Mouse (Mus musculus): ENCODE measurements around the gene Gm14137. TPM values are rescaled to one million over a fixed set of nuclear protein-coding genes. Genes with fewer than 3 reads are reported as not detected.

Gene Gm14137
- not detected in 2 replicates for polyA plus RNA-seq (2012; ENCODE audit: insufficient read depth, insufficient read length, low replicate concordance, missing spikeins)

- H3K27ac ChIP-seq (ENCODE audit: insufficient read depth, low read depth, low read length), result peak within 1 kb of the TSS; percentile 76
- TF ChIP-seq CTCF (IDR thresholded peaks at IDR 0.05; ENCODE audit: insufficient read depth, low read depth, low read length) (no peak), POLR2A (IDR thresholded peaks at IDR 0.05; ENCODE audit: insufficient read depth, low read depth, low read length) (no peak)
- H3K4me3 ChIP-seq (ENCODE audit: insufficient read depth, low read depth, low read length), result no peak within 1 kb of the TSS
- H3K4me1 ChIP-seq (ENCODE audit: control insufficient read depth, insufficient read depth, low read length), result peaks cover 57% of the 10 kb centered on the region
- 14% methylated on average over 8 of the region's 8 CpGs for WGBS
Observed at GRCm38 (mm10) chr2:119173991-119174651, at the start of gene Gm14137. Gene Gm14137 (plus strand): TSS chr2:119174509.

DNA sequence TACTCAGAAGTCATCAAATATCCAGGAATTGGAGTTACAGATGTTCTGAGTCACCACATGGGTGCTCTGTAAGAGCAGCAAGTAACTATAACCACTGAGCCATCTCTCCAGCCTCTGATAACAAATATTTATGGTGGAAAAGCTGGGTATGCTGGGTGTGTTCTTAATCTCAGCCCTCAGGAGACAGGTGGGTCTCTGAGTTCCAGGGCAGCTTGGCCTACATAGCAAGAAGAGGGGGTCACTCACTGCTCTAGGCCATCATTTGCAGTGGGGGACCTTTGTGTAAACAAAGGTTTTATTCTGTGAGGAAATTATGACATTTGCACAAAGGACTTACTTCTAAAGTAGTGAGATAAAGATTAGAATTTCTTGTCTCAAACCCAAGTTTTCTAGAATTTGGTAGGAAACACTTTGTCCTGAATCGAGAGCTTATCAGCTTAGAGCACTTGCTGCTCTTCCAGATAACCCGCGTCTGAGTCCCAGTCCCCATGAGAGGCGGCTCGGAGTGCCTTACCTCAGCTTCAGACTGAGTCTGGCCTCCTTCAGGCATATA lies 37.9 kb upstream of the Gm14137 start:
- WGBS, result 84% methylated on average over 5 of the region's 5 CpGs
- no peak for TF ChIP-seq CTCF (IDR thresholded peaks at IDR 0.05; ENCODE audit: insufficient read depth, low read depth, low read length)
- TF ChIP-seq POLR2A (IDR thresholded peaks at IDR 0.05; ENCODE audit: insufficient read depth, low read depth, low read length), result no peak
- no peaks in the 10 kb centered on the region for H3K4me1 ChIP-seq (ENCODE audit: control insufficient read depth, insufficient read depth, low read length)
- no peak overlapping the region for H3K27ac ChIP-seq (ENCODE audit: insufficient read depth, low read depth, low read length)
- H3K4me3 ChIP-seq (ENCODE audit: insufficient read depth, low read depth, low read length), result no peak overlapping the region

GRCm38 (mm10) chr2:119145199-119145598 lies 29.1 kb upstream of the Gm14137 start:
- 88% methylated on average over 2 of the region's 2 CpGs for WGBS
- no peak overlapping the region for H3K27ac ChIP-seq (ENCODE audit: insufficient read depth, low read depth, low read length)
- H3K4me3 ChIP-seq (ENCODE audit: insufficient read depth, low read depth, low read length), result no peak overlapping the region
- no peak for TF ChIP-seq POLR2A (IDR thresholded peaks at IDR 0.05; ENCODE audit: insufficient read depth, low read depth, low read length)
- no peak for TF ChIP-seq CTCF (IDR thresholded peaks at IDR 0.05; ENCODE audit: insufficient read depth, low read depth, low read length)
- H3K4me1 ChIP-seq (ENCODE audit: control insufficient read depth, insufficient read depth, low read length), result no peaks in the 10 kb centered on the region

DNA sequence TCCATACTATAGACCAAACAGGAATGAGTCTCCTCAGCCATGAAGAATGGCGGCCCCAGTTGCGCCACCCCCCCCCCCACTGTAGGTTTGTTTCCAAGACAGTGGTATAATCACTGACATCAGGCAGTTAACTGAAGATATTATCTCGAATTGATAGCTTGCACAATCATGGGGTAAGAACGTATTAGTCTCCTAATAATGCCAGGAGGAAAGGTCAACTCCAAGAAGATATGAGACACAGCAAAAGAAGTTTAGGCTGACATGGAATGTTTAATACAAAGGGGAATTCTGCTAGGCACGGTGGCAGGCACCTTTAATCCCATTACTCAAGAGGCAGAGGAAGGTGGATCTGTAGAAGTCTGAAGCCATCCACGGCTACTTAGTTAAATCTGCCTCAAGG lies 27.9 kb upstream of the Gm14137 start:
- TF ChIP-seq POLR2A (IDR thresholded peaks at IDR 0.05; ENCODE audit: insufficient read depth, low read depth, low read length) (no peak), CTCF (IDR thresholded peaks at IDR 0.05; ENCODE audit: insufficient read depth, low read depth, low read length) (no peak)
- Histone ChIP-seq H3K4me1 (ENCODE audit: control insufficient read depth, insufficient read depth, low read length) (no peaks in the 10 kb centered on the region), H3K4me3 (ENCODE audit: insufficient read depth, low read depth, low read length) (no peak overlapping the region), H3K27ac (ENCODE audit: insufficient read depth, low read depth, low read length) (no peak overlapping the region)
- WGBS, result 79% methylated on average over 6 of the region's 6 CpGs

DNA sequence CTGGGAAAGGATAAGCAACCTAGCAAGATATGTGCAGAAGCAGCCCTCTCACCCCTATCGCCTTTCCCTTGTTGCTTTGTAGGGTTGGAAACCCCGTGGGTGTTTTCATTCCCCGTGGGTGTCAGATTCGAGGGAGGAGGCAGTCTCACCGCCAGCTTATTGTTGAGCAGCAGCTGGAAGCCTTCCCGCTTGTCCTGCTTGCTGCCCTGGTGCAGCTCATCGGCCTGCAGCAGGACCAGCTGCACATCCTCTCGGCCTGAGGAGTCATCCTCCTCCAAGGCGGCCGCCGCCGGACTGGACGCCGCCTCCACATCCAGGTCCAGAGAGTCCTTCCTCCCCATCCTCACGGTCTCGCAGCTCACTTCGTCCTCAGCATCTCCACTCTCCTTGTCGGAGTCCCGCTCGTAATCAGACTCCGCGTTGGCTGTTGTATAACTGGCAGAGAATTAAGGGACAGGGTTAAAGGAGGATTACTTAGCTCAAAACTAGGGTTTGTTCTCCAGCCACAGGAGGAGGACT lies 27.1 kb upstream of the Gm14137 start:
- H3K4me3 ChIP-seq (ENCODE audit: insufficient read depth, low read depth, low read length), result no peak overlapping the region
- TF ChIP-seq POLR2A (IDR thresholded peaks at IDR 0.05; ENCODE audit: insufficient read depth, low read depth, low read length), result no peak
- TF ChIP-seq CTCF (IDR thresholded peaks at IDR 0.05; ENCODE audit: insufficient read depth, low read depth, low read length), result no peak
- WGBS, result 74% methylated on average over 22 of the region's 22 CpGs
- H3K27ac ChIP-seq (ENCODE audit: insufficient read depth, low read depth, low read length), result no peak overlapping the region
- H3K4me1 ChIP-seq (ENCODE audit: control insufficient read depth, insufficient read depth, low read length), result no peaks in the 10 kb centered on the region

DNA sequence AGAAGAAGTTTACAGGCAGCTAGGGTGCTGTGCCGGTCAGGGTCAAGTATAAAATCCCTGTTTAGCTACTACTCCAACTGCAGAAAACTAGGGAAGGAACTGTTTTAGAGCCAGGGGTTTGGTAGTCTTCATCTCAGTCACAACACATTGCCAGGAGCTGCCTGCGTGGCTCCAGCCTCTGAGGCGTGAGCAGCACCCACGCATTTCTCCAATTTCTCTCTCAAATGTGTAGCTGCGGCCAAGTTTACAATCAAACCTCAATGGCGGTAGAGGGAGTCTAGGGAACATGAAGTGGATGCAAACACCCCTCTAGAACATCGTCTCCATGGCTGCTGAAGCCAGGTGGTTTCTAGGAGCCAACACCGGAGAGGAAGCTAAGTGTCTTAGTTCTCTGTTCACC lies 26.5 kb upstream of the Gm14137 start:
- WGBS, result 71% methylated on average over 8 of the region's 8 CpGs
- Histone ChIP-seq H3K27ac (ENCODE audit: insufficient read depth, low read depth, low read length) (no peak overlapping the region), H3K4me3 (ENCODE audit: insufficient read depth, low read depth, low read length) (no peak overlapping the region), H3K4me1 (ENCODE audit: control insufficient read depth, insufficient read depth, low read length) (no peaks in the 10 kb centered on the region)
- TF ChIP-seq CTCF (IDR thresholded peaks at IDR 0.05; ENCODE audit: insufficient read depth, low read depth, low read length), result no peak
- no peak for TF ChIP-seq POLR2A (IDR thresholded peaks at IDR 0.05; ENCODE audit: insufficient read depth, low read depth, low read length)

DNA sequence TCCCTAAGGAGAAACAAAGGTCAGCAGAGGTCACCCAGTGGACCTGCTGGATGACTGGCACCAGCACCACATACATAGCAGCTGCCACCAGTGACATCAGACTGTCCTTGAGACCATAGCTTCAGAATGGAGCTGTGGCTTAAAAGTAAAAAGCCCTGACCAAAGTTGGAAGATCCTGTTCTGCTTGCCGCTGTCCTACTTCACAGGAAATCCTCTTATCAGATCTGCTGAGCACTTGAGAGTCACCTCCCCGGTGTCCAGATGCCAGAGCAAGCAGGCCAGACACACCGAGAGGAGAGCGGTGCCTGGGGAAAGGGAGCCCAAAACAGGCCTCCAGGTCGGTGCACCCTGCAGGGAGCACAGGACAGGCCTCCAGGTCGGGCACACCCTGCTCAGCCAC lies 22.1 kb upstream of the Gm14137 start:
- WGBS, result 94% methylated on average over 6 of the region's 6 CpGs
- TF ChIP-seq POLR2A (IDR thresholded peaks at IDR 0.05; ENCODE audit: insufficient read depth, low read depth, low read length) (no peak), CTCF (IDR thresholded peaks at IDR 0.05; ENCODE audit: insufficient read depth, low read depth, low read length) (no peak)
- H3K4me1 ChIP-seq (ENCODE audit: control insufficient read depth, insufficient read depth, low read length), result peaks cover 6% of the 10 kb centered on the region; the same call in 1 of the 2 replicates
- H3K4me3 ChIP-seq (ENCODE audit: insufficient read depth, low read depth, low read length), result no peak overlapping the region
- no peak overlapping the region for H3K27ac ChIP-seq (ENCODE audit: insufficient read depth, low read depth, low read length)

GRCm38 (mm10) chr2:119154683-119155082 lies 19.6 kb upstream of the Gm14137 start:
- Histone ChIP-seq H3K27ac (ENCODE audit: insufficient read depth, low read depth, low read length) (no peak overlapping the region), H3K4me3 (ENCODE audit: insufficient read depth, low read depth, low read length) (no peak overlapping the region), H3K4me1 (ENCODE audit: control insufficient read depth, insufficient read depth, low read length) (peaks cover 6% of the 10 kb centered on the region; the same call in 1 of the 2 replicates)
- TF ChIP-seq CTCF (IDR thresholded peaks at IDR 0.05; ENCODE audit: insufficient read depth, low read depth, low read length), result no peak
- no peak for TF ChIP-seq POLR2A (IDR thresholded peaks at IDR 0.05; ENCODE audit: insufficient read depth, low read depth, low read length)
- 79% methylated on average over 2 of the region's 2 CpGs for WGBS

- Histone ChIP-seq H3K4me3 (ENCODE audit: insufficient read depth, low read depth, low read length) (peak overlapping the region; percentile 16; the same call in 1 of the 2 replicates), H3K27ac (ENCODE audit: insufficient read depth, low read depth, low read length) (no peak overlapping the region)
- 73% methylated on average over 9 of the region's 9 CpGs for WGBS
Observed at GRCm38 (mm10) chr2:119155388-119155787, 18.9 kb upstream of the Gm14137 start.

More at GRCm38 (mm10) chr2:119155388-119155787, 18.9 kb upstream of the Gm14137 start:
- peaks cover 6% of the 10 kb centered on the region; the same call in 1 of the 2 replicates for H3K4me1 ChIP-seq (ENCODE audit: control insufficient read depth, insufficient read depth, low read length)
- no peak for TF ChIP-seq CTCF (IDR thresholded peaks at IDR 0.05; ENCODE audit: insufficient read depth, low read depth, low read length)
- TF ChIP-seq POLR2A (IDR thresholded peaks at IDR 0.05; ENCODE audit: insufficient read depth, low read depth, low read length), result no peak

Measured in olfactory bulb, adult 2 months (tissue).